Mouse (Mus musculus): ENCODE results near the gene Rere.

- no peak for TF ChIP-seq POLR2A (IDR thresholded peaks at IDR 0.05; ENCODE audit: control insufficient read depth, low read depth, low read length)
- no peak for TF ChIP-seq CTCF (IDR thresholded peaks at IDR 0.05; ENCODE audit: control insufficient read depth, insufficient read depth, insufficient replicate concordance, low read depth, low read length)
Observed at GRCm38 (mm10) chr4:150619011-150619410, 337.6 kb downstream of the Rere start.
